Mouse (Mus musculus) heart, adult 2 months (tissue): ENCODE measurements around the gene Tmem62. TPM values are rescaled to one million over a fixed set of nuclear protein-coding genes. Genes with fewer than 3 reads are reported as not detected.

Experiments
- DNase-seq, 2 experiments: peaks; one replicate each; pipeline ENCODE4 v3.0.0; 2021
- H3K27ac ChIP-seq: fragments of 200-600 bp; 2 replicates; pipeline ENCODE4 v1.8.1; 2022
- H3K27me3 ChIP-seq: fragments of 200-500 bp; 2 replicates; pipeline ENCODE4 v1.6.1; 2012; ENCODE audit warnings: mild to moderate bottlenecking, low read length, inconsistent platforms, mixed read lengths; ENCODE audit not compliant: control insufficient read depth, insufficient read depth
- H3K36me3 ChIP-seq: fragments of 200-500 bp; 2 replicates; pipeline ENCODE4 v1.6.1; 2012; ENCODE audit warnings: low read length, inconsistent platforms; ENCODE audit not compliant: control insufficient read depth, insufficient read depth
- H3K4me1 ChIP-seq: fragments of 200-500 bp; 2 replicates; pipeline ENCODE4 v1.6.1; 2011; ENCODE audit warnings: low read length; ENCODE audit not compliant: control insufficient read depth, insufficient read depth
- H3K4me3 ChIP-seq: fragments of 200-600 bp; 2 replicates; pipeline ENCODE4 v1.8.1; 2022
- H3K79me2 ChIP-seq: fragments of 200-500 bp; replicated peaks from 2 replicates; pipeline ENCODE4 v1.6.1; 2012; ENCODE audit warnings: mild to moderate bottlenecking, inconsistent platforms, low read length, moderate library complexity, mixed read lengths; ENCODE audit not compliant: control insufficient read depth, insufficient read depth
- H3K9ac ChIP-seq: fragments of 200-500 bp; 2 replicates; pipeline ENCODE4 v1.6.1; 2012; ENCODE audit warnings: low read depth, mild to moderate bottlenecking, control low read depth, inconsistent platforms, low read length, mixed read lengths
- CTCF ChIP-seq: fragments of 200-600 bp; IDR thresholded peaks from 2 replicates; pipeline ENCODE4 v1.8.1; 2022; ENCODE audit warnings: antibody characterized with exemption, mild to moderate bottlenecking, moderate library complexity
- EP300 ChIP-seq: fragments of 200-500 bp; IDR thresholded peaks from 2 replicates; pipeline ENCODE4 v1.6.1; 2011; ENCODE audit warnings: low read depth, low read length, control low read depth; ENCODE audit not compliant: insufficient read depth
- POLR2A ChIP-seq: fragments of 200-500 bp; IDR thresholded peaks from 2 replicates; pipeline ENCODE4 v1.6.1; 2011; ENCODE audit warnings: mild to moderate bottlenecking, low read depth, low read length, control low read depth; ENCODE audit not compliant: insufficient read depth
- WGBS: fragments of 180-500 bp; shearing (Covaris S2); methylation state at CpG from one replicate; pipeline ENCODE4 v1.1.7; 2018; 5-methylcytosine and 5-hydroxymethylcytosine counted together
- intact Hi-C: fragments of 180-260 bp; cut with DNase I; formaldehyde crosslinking; loops from one replicate; pipeline ENCODE4 v1.15.1; 2025
- polyA plus RNA-seq: library from polyadenylated mRNA; depleted of rRNA; stranded (reverse); fragments of >200 nt; gene quantifications from 2 replicates; pipeline ENCODE4 v1.2.3, GENCODE M21; 2012
- total RNA-seq, 2 experiments: library from RNA; stranded (reverse); gene quantifications; 2 replicates each; pipeline ENCODE4 v1.2.3; 2021

Tmem62 gene
- total and polyA plus RNA-seq, 3 experiments, result 3.1 to 5.1 (median 3.6) TPM

- 72% methylated on average over 5 of the region's 5 CpGs for WGBS
- H3K79me2 ChIP-seq, result no peaks in the 10 kb centered on the region
- peaks cover 15% of the 10 kb centered on the region for H3K36me3 ChIP-seq
- no peak overlapping the region for H3K4me3 ChIP-seq
- DNase-seq, result no peak
- H3K9ac ChIP-seq, result no peak overlapping the region
- TF ChIP-seq POLR2A (no peak), CTCF (no peak), EP300 (no peak)
- no peak overlapping the region for H3K27ac ChIP-seq
- H3K4me1 ChIP-seq, result no peaks in the 10 kb centered on the region; the same call in 1 of the 2 replicates
- no peaks in the 10 kb centered on the region for H3K27me3 ChIP-seq
- intact Hi-C loops, result no loop called here
Observed at GRCm38 (mm10) chr2:120959827-120960226, 17.0 kb upstream of the Tmem62 start.

GRCm38 (mm10) chr2:120960261-120960660, 16.6 kb upstream of the Tmem62 start:
- Histone ChIP-seq H3K36me3 (peaks cover 15% of the 10 kb centered on the region), H3K27ac (no peak overlapping the region)
- WGBS, result 98% methylated on average over 1 of the region's 1 CpGs

DNA sequence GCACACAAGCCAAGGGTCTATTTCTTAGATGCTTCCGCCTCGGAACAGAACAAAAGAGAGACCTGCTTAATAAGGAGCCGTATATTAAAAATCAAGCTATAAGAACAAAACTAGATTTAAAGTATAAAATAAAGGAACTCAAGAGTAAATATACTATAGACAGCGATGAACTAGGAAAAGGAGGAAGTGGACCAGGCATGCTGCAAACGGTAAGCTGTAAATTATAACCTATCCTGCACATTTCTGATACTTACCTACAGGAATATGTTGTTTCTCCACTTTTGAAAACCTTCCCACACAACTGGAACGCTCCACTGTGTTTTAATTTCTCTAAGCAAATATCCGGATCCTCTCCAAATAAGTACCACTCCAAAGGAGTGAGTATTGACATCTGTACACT, 13.7 kb upstream of the Tmem62 start:
- WGBS, result 90% methylated on average over 7 of the region's 7 CpGs
- Histone ChIP-seq H3K27ac (no peak overlapping the region), H3K27me3 (no peaks in the 10 kb centered on the region), H3K9ac (no peak overlapping the region), H3K36me3 (peaks cover 16% of the 10 kb centered on the region), H3K4me3 (no peak overlapping the region), H3K4me1 (no peaks in the 10 kb centered on the region; the same call in 1 of the 2 replicates), H3K79me2 (0 out of 2 replicates have a peak, but pooled peaks cover 1% of the 10 kb centered on the region)
- TF ChIP-seq POLR2A, result no peak
- no peak for TF ChIP-seq EP300
- no peak for TF ChIP-seq CTCF
- DNase-seq, result no peak
- intact Hi-C loops, result no loop called here

More at GRCm38 (mm10) chr2:120960261-120960660, 16.6 kb upstream of the Tmem62 start:
- H3K4me1 ChIP-seq, result no peaks in the 10 kb centered on the region; the same call in 1 of the 2 replicates
- intact Hi-C loops, result no loop called here
- no peak for TF ChIP-seq POLR2A
- TF ChIP-seq EP300, result no peak
- no peak for TF ChIP-seq CTCF
- no peaks in the 10 kb centered on the region for H3K27me3 ChIP-seq
- H3K4me3 ChIP-seq, result no peak overlapping the region
- no peaks in the 10 kb centered on the region for H3K79me2 ChIP-seq
- DNase-seq, result no peak
- no peak overlapping the region for H3K9ac ChIP-seq

GRCm38 (mm10) chr2:120965486-120965885, 11.3 kb upstream of the Tmem62 start:
- DNase-seq, result no peak
- no peak overlapping the region for H3K27ac ChIP-seq
- WGBS, result 89% methylated on average over 3 of the region's 3 CpGs
- H3K36me3 ChIP-seq, result peaks cover 9% of the 10 kb centered on the region
- H3K4me3 ChIP-seq, result no peak overlapping the region
- H3K79me2 ChIP-seq, result 0 out of 2 replicates have a peak, but pooled peaks cover 1% of the 10 kb centered on the region
- intact Hi-C loops, result no loop called here
- no peaks in the 10 kb centered on the region for H3K27me3 ChIP-seq
- H3K9ac ChIP-seq, result no peak overlapping the region
- TF ChIP-seq CTCF, result no peak
- TF ChIP-seq POLR2A, result no peak
- TF ChIP-seq EP300, result no peak
- peaks cover 2% of the 10 kb centered on the region for H3K4me1 ChIP-seq

DNA sequence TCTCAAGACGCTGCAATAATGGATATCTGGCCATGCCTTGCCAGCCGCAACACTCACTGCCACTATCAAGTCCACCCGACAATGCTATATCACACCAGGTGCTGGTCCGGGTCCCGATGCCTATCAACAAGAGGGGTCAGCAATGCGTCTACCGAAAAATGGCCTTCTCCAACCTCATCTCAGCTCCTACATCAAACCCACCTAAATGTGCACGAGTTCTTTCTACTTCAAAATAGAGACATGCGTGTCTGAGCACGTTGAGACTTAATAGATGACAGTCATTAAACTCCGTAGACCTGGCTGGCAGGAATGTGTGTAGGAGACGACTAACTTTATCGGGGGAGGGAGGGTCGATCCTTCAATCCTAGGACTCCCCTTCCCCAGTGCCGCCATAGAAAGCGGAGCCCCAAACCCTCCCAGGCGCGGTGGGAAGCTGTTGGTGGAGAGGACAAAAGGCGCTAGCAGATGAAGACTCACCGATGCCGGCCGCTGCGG, 6.7 kb upstream of the Tmem62 start:
- no peaks in the 10 kb centered on the region for H3K27me3 ChIP-seq
- 1% methylated on average over 23 of the region's 23 CpGs for WGBS
- 0 out of 2 replicates have a peak, but pooled peaks cover 1% of the 10 kb centered on the region for H3K79me2 ChIP-seq
- H3K9ac ChIP-seq, result peak overlapping the region; percentile 86
- peak overlapping the region; percentile 85 for H3K27ac ChIP-seq
- peak overlapping the region; percentile 83 for H3K4me3 ChIP-seq
- peak in 1 of 2 experiments; percentile 40 for DNase-seq
- peaks cover 2% of the 10 kb centered on the region for H3K4me1 ChIP-seq
- intact Hi-C loops, result loop anchor here (5.0 kb wide), 1 partner anchor 37 kb away; the partner anchor contains the start of gene Ccndbp1
- H3K36me3 ChIP-seq, result peaks cover 5% of the 10 kb centered on the region; the same call in 1 of the 2 replicates
- TF ChIP-seq EP300 (no peak), CTCF (no peak), POLR2A (no peak)

GRCm38 (mm10) chr2:120970559-120971080, 6.2 kb upstream of the Tmem62 start, which contains the start of gene Ubr1:
Gene Ubr1, minus strand, starts transcription at chr2:120970715.
- Histone ChIP-seq H3K9ac (peak within 1 kb of the TSS; percentile 86), H3K4me1 (peaks cover 2% of the 10 kb centered on the region), H3K27ac (peak within 1 kb of the TSS; percentile 85), H3K36me3 (peaks cover 5% of the 10 kb centered on the region; the same call in 1 of the 2 replicates), H3K27me3 (no peaks in the 10 kb centered on the region), H3K79me2 (0 out of 2 replicates have a peak, but pooled peaks cover 1% of the 10 kb centered on the region), H3K4me3 (peak within 1 kb of the TSS; percentile 83)
- TF ChIP-seq EP300 (peak; percentile 48; the same call in 1 of the 2 replicates), CTCF (peak; percentile 29; the same call in 1 of the 2 replicates), POLR2A (peak; percentile 97)
- DNase-seq, result peak; percentile 89 to 92
- intact Hi-C loops, result loop anchor here (5.0 kb wide), 1 partner anchor 37 kb away; the partner anchor contains the start of gene Ccndbp1
- WGBS, result under 1% methylated on average over 39 of the region's 39 CpGs
